Mouse (Mus musculus) liver, embryonic 14.5 days (tissue): Measurements from ENCODE around the gene Foxp2. TPM values are rescaled to one million over a fixed set of nuclear protein-coding genes. Genes with fewer than 3 reads are reported as not detected.
A peak's percentile ranks its signal among the peaks of the same experiment; 100 is the strongest.

Experiments
- ATAC-seq: fragments of 200-750 bp; cut with Nextera tagmentation; 2 replicates; pipeline ENCODE4 v1.8.0; 2017; ENCODE audit warnings: moderate number of reproducible peaks, mild to moderate bottlenecking, moderate library complexity; ENCODE audit not compliant: insufficient read depth
- DNase-seq, 3 experiments: peaks; one replicate each; pipeline ENCODE4 v3.0.0-alpha.2; 2012 to 2013; ENCODE audit warnings: low read depth in 3 of 3, low spot score in 3 of 3
- H3K27ac ChIP-seq: fragments of 300-500 bp; sonication (generic); 2 replicates; pipeline ENCODE4 v1.5.1; 2014; ENCODE audit warnings: moderate library complexity, mild to moderate bottlenecking, control low read depth, inconsistent platforms
- H3K27me3 ChIP-seq: fragments of 300-500 bp; sonication (generic); 2 replicates; pipeline ENCODE4 v1.6.1; 2014; ENCODE audit warnings: mild to moderate bottlenecking, low read length, moderate library complexity; ENCODE audit not compliant: control insufficient read depth, insufficient read depth
- H3K36me3 ChIP-seq: fragments of 300-500 bp; sonication (generic); replicated peaks from 2 replicates; pipeline ENCODE4 v1.6.1; 2014; ENCODE audit warnings: low read depth; ENCODE audit not compliant: control insufficient read depth, insufficient read depth
- H3K4me1 ChIP-seq, 2 experiments: fragments of 200-500 bp in 1 of 2; fragments of 300-500 bp in 1 of 2; sonication (generic) in 1 of 2; replicated peaks; 2 replicates each; pipeline ENCODE4 v1.6.1; 2012 to 2014; ENCODE audit warnings: antibody characterized with exemption in 1 of 2, inconsistent platforms in 1 of 2, low read length in 1 of 2; ENCODE audit not compliant: control insufficient read depth in 2 of 2, insufficient read depth in 2 of 2
- H3K4me2 ChIP-seq: fragments of 300-500 bp; sonication (generic); 2 replicates; pipeline ENCODE4 v1.6.1; 2014; ENCODE audit warnings: low read depth, mild to moderate bottlenecking, control low read depth, moderate library complexity
- H3K4me3 ChIP-seq, 2 experiments: fragments of 200-500 bp in 1 of 2; fragments of 300-500 bp in 1 of 2; sonication (generic) in 1 of 2; 2 replicates each; pipeline ENCODE4 v1.5.1; 2012 to 2014; ENCODE audit warnings: low read depth in 2 of 2, low read length in 2 of 2, mild to moderate bottlenecking in 2 of 2, control low read depth in 1 of 2, inconsistent platforms in 1 of 2, moderate library complexity in 1 of 2; ENCODE audit not compliant: insufficient read depth in 1 of 2
- H3K9ac ChIP-seq: fragments of 300-500 bp; sonication (generic); replicated peaks from 2 replicates; pipeline ENCODE4 v1.6.1; 2014; ENCODE audit warnings: mild to moderate bottlenecking, control low read depth, moderate library complexity
- H3K9me3 ChIP-seq: fragments of 300-500 bp; sonication (generic); 2 replicates; pipeline ENCODE4 v1.6.1; 2016; ENCODE audit warnings: low read length, mixed read lengths; ENCODE audit not compliant: control insufficient read depth
- CTCF ChIP-seq: IDR thresholded peaks from 2 replicates; pipeline ENCODE4 v1.5.1; 2016; ENCODE audit warnings: antibody characterized with exemption, low read depth, control low read depth
- EP300 ChIP-seq: IDR thresholded peaks from 2 replicates; pipeline ENCODE4 v1.6.1; 2016; ENCODE audit warnings: antibody characterized with exemption, low read depth
- WGBS: fragments of 180-500 bp; shearing (Covaris S2); extraction: QIAGEN DNeasy Blood & Tissue Kit; methylation state at CpG from one replicate; pipeline ENCODE4 v1.1.7; 2014; ENCODE audit not compliant: insufficient replicate concordance; 5-methylcytosine and 5-hydroxymethylcytosine counted together
- polyA plus RNA-seq, 2 experiments: library from polyadenylated mRNA; depleted of rRNA in 1 of 2; stranded (reverse) in 1 of 2; unstranded in 1 of 2; fragments of >200 nt; fragmentation: Nextera tagmentation in 1 of 2; extraction: Ambion mirVana in 1 of 2; gene quantifications; 2 replicates each; pipeline versions ENCODE4 v1.2.1 to v1.2.3; 2012 to 2014

The Foxp2 gene
- polyA plus RNA-seq, 2 experiments, result 0.27 to 0.28 TPM

DNA sequence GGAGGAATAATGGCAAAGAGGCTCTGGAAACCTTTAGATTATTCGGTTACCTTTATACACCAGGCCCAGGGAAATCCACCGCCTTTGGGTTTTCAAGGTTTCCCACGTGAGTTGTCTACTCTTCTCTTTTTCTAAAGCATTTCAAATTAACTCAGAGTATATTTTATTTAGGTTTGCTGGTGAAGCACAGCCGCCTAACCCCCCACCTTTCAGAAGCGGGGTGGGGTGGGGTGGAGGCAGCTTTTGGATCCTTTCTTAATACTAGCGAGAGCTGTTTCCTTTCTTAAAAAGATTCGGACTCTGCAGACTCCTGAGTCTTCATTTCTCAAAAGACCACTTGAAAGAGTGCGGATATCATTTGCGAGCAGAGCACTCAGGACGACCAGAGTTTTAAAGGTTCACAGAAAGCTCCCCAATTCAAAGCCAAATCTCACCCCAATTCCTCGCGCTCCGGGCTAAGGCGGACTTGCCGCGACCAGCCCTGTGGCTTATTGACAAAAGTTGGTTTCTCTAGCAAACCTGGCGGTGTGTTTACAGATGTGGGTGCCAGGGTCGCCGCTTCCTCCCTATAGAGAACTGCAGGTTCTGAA is 2.0 kb upstream of the Foxp2 start:
- no peak for DNase-seq
- peaks cover 48% of the 10 kb centered on the region for H3K27me3 ChIP-seq
- no peak overlapping the region for H3K27ac ChIP-seq

DNA sequence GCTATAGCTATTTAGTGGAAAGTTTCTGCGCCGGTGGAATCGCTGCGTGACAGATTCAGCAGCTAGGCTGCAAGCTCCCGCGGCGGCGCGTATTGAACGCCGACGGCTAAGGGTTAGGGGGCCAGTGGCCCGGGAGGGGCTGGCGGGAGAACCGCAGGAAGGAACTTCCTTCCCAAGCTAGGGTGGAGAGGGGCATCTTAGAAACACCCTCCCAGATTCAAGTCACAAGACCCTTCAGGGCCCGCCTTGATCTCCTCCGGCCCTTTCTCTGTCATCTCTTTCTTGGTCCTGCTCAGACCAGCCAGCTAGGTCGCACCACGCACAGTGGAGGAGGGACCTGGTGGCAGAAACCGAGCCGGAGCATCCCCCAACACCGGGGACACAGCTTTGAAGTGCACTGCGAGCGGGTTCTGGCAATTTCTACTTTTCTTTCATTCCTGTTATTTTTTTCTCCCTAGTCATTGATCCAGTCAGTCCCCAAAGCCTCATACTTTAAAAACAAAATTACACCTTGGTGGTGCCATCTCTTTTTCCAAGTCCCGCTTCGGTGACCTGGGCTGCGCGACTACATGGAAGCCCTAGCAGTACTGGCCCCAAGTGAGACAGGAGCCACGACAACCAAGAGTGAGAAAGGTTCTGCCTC is 1.1 kb upstream of the Foxp2 start:
- Histone ChIP-seq H3K27me3 (peaks cover 48% of the 10 kb centered on the region), H3K4me1 (0 out of 4 replicates have a peak, but pooled peaks cover 0 to 2% of the 10 kb centered on the region in 2 experiments), H3K9ac (no peak overlapping the region), H3K4me2 (peak overlapping the region; percentile 54), H3K9me3 (no peaks in the 10 kb centered on the region), H3K4me3 (peak overlapping the region; percentile 28 to 47), H3K36me3 (no peaks in the 10 kb centered on the region), H3K27ac (no peak overlapping the region)
- no peak for TF ChIP-seq EP300
- no peak for TF ChIP-seq CTCF
- WGBS, result under 1% methylated on average over 29 of the region's 29 CpGs
- DNase-seq (no peak), ATAC-seq (no peak)

More for the DNA sequence above, 2.0 kb upstream of the Foxp2 start:
- H3K4me2 ChIP-seq, result no peak overlapping the region
- TF ChIP-seq EP300, result no peak
- no peak for TF ChIP-seq CTCF
- H3K4me1 ChIP-seq, result 0 out of 4 replicates have a peak, but pooled peaks cover 0 to 2% of the 10 kb centered on the region in 2 experiments
- no peak overlapping the region for H3K4me3 ChIP-seq
- H3K9ac ChIP-seq, result no peak overlapping the region
- 2% methylated on average over 19 of the region's 19 CpGs for WGBS
- H3K36me3 ChIP-seq, result no peaks in the 10 kb centered on the region
- no peak for ATAC-seq
- no peaks in the 10 kb centered on the region for H3K9me3 ChIP-seq

DNA sequence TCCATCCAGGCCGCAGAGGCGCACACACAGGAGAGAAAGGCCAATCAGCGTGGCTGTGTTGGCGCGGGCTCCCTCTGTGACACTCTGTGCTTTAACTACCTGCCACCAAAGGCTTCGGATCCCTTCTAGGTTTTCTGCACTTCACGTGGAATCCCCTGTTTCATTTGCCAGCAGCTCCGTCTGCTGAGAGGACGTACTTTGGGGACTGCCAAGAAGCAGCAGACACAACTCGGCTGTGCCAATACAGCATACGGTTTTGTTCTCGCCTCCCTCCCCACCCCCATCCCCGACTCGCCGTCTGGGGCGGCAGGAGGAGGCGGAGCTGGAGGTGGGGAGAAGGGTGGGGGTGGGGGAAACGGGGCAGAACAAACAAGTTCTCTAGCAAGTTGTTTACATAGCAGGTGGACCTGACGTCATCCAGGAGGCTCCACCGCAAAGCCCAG is 549 bp upstream of the Foxp2 start:
- no peaks in the 10 kb centered on the region for H3K36me3 ChIP-seq
- H3K9ac ChIP-seq, result no peak overlapping the region
- peak overlapping the region; percentile 28 to 47 for H3K4me3 ChIP-seq
- ATAC-seq (peak; percentile 51; the same call in 1 of the 2 replicates), DNase-seq (no peak)
- H3K9me3 ChIP-seq, result no peaks in the 10 kb centered on the region
- WGBS, result under 1% methylated on average over 20 of the region's 20 CpGs
- 0 out of 4 replicates have a peak, but pooled peaks cover 0 to 2% of the 10 kb centered on the region in 2 experiments for H3K4me1 ChIP-seq
- peak overlapping the region; percentile 54 for H3K4me2 ChIP-seq
- H3K27ac ChIP-seq, result no peak overlapping the region
- peaks cover 48% of the 10 kb centered on the region for H3K27me3 ChIP-seq
- TF ChIP-seq EP300, result no peak
- TF ChIP-seq CTCF, result no peak

DNA sequence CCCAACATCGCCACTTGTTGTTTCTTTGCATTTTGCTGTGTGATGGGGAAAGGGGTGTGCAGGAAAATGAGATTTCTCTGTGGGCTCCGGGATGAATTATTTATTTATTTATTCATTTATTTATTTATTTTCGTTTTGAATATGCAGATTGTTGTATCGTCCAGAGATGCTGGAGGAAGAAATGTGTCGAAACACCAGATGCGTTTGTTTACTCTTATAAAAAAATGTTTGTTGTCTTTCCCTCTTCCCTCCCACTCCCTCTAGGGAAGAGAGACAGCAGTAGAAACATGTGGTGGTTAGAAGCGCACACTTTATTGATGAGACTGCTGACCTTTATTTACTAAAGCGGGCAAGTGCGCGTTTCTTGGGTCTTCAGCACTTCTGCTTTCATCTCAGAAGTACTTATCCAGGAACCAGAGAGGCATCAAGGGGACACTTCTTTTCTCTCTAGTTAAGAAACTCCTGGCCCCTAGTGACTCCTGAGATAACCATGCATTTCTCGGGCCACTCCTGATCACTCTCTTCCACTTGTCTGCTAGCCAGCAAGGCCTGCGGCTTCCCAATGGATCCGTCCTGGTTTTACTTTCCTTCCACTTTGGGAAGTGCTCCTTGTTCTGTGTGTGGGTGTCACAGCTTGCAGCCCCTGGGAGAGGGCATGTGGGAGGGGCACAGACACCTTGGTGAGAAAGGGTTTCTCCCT is 972 bp downstream of the Foxp2 start:
- TF ChIP-seq CTCF (no peak), EP300 (no peak)
- DNase-seq (no peak), ATAC-seq (no peak)
- Histone ChIP-seq H3K36me3 (no peaks in the 10 kb centered on the region), H3K4me2 (peak overlapping the region; percentile 54), H3K27ac (no peak overlapping the region), H3K27me3 (peaks cover 48% of the 10 kb centered on the region), H3K4me3 (peak overlapping the region; percentile 46 to 47), H3K9ac (no peak overlapping the region), H3K9me3 (no peaks in the 10 kb centered on the region), H3K4me1 (0 out of 4 replicates have a peak, but pooled peaks cover 0 to 2% of the 10 kb centered on the region in 2 experiments)
- WGBS, result 5% methylated on average over 13 of the region's 13 CpGs
